In genomic region chr11:98740026-98740392, GRCm38 (mm10) we compare ENCODE assay signal across 8 mouse cellular contexts. TPM values are rescaled to one million over a fixed set of nuclear protein-coding genes. Genes with fewer than 3 reads are reported as not detected.
DNase-seq lines count a peak whose midpoint lies in the region; ATAC-seq lines count a peak whose summit lies in the region.

No protein-coding gene starts in this region.

- WGBS in limb, embryonic 11.5 days: 11% methylated on average over 8 of the region's 8 CpGs
- WGBS in stomach, embryonic 14.5 days: 10% methylated on average over 8 of the region's 8 CpGs

- H3K27ac ChIP-seq in limb, embryonic 11.5 days (replicated peaks; ENCODE audit: low read depth, low read length): peak overlapping the region; percentile 66
- peak overlapping the region; percentile 97 for H3K27ac ChIP-seq in stomach, embryonic 14.5 days (ENCODE audit: low read length)

- H3K4me3 ChIP-seq in limb, embryonic 11.5 days (ENCODE audit: low read depth, low read length): peak overlapping the region; percentile 86
- peak overlapping the region; percentile 97 for H3K4me3 ChIP-seq in stomach, embryonic 14.5 days (ENCODE audit: low read depth, low read length)

- DNase-seq in cerebellum, adult 9-11 months: peak; percentile 64
- peak; percentile 50 for DNase-seq in left cerebral cortex, postnatal 4 days
- DNase-seq in left cerebral cortex, adult 18-20 months (ENCODE audit: low spot score in 2 of 2): no peak
- no peak for DNase-seq in limb, embryonic 11.5 days (ENCODE audit: low spot score)
- no peak for DNase-seq in adrenal gland, adult (ENCODE audit: inconsistent age in 2 of 2, low spot score in 1 of 2)

- H3K27me3 ChIP-seq in limb, embryonic 11.5 days (ENCODE audit: control insufficient read depth, insufficient read depth, low read length): no peaks in the 10 kb centered on the region
- H3K27me3 ChIP-seq in stomach, embryonic 14.5 days (ENCODE audit: control insufficient read depth, insufficient read depth, low read length): no peaks in the 10 kb centered on the region

- peaks cover 36% of the 10 kb centered on the region for H3K4me1 ChIP-seq in limb, embryonic 11.5 days (ENCODE audit: control insufficient read depth, insufficient read depth, low read length)
- peaks cover 34% of the 10 kb centered on the region for H3K4me1 ChIP-seq in stomach, embryonic 14.5 days (ENCODE audit: control insufficient read depth, insufficient read depth, low read length)

- no peaks in the 10 kb centered on the region for H3K36me3 ChIP-seq in limb, embryonic 11.5 days (ENCODE audit: control insufficient read depth, insufficient read depth, low read length)
- H3K36me3 ChIP-seq in stomach, embryonic 14.5 days (ENCODE audit: control insufficient read depth, insufficient read depth, low read length): no peaks in the 10 kb centered on the region

- peak overlapping the region; percentile 39; the same call in 1 of the 2 replicates for H3K9ac ChIP-seq in limb, embryonic 11.5 days (ENCODE audit: low read length)
- 0 out of 2 replicates have a peak overlapping the region, but pooled peaks have one; percentile 21 for H3K9ac ChIP-seq in stomach, embryonic 14.5 days (replicated peaks; ENCODE audit: low read depth, low read length)

- H3K4me2 ChIP-seq in limb, embryonic 11.5 days (ENCODE audit: low read depth, severe bottlenecking): peak overlapping the region; percentile 70
- H3K4me2 ChIP-seq in stomach, embryonic 14.5 days (replicated peaks; ENCODE audit: low read depth, low read length): peak overlapping the region; percentile 84

- no peaks in the 10 kb centered on the region for H3K9me3 ChIP-seq in limb, embryonic 11.5 days (ENCODE audit: control insufficient read depth, low read length)
- no peaks in the 10 kb centered on the region for H3K9me3 ChIP-seq in stomach, embryonic 14.5 days (ENCODE audit: control insufficient read depth, low read depth, low read length)

- no peak for ATAC-seq in cerebellum, adult (ENCODE audit: insufficient number of reproducible peaks, low FRiP score, low TSS enrichment)
- ATAC-seq in erythroblast, adult 5-6 weeks (replicated peaks; ENCODE audit: low FRiP score, poor library complexity, severe bottlenecking): peak; percentile 9
- ATAC-seq in limb, embryonic 11.5 days (ENCODE audit: insufficient number of reproducible peaks, low FRiP score, low TSS enrichment, low read depth): peak; percentile 37; the same call in 1 of the 2 replicates
- peak; percentile 11; the same call in 1 of the 2 replicates for ATAC-seq in stomach, embryonic 14.5 days (ENCODE audit: insufficient number of reproducible peaks, insufficient read depth, low FRiP score, low read depth)

- intact Hi-C loops in left cerebral cortex, postnatal 4 days (cut with DNase I): loop anchor here (5.0 kb wide), 1 partner anchor 37 kb away; the partner anchor contains the start of gene Nr1d1

RNA-seq across cellular contexts. Expression of gene Thra, which starts 0.4 kb away (rescaled TPM):
- total RNA-seq in left cerebral cortex, postnatal 4 days (2021): 1,000 to 10,000 TPM; 1,274 to 1,289 TPM
- 100 to 1,000 TPM; 708 to 832 TPM for total RNA-seq in left cerebral cortex, adult 18-20 months (2021)
- 1.9 and 5.0 TPM in 2 replicates for total RNA-seq in erythroblast, adult 5-6 weeks (2015; ENCODE audit: low replicate concordance)
- total RNA-seq in erythroblast, adult 5-6 weeks (2017; ENCODE audit: low replicate concordance): 4.3 and 8.1 TPM in 2 replicates
- 16.5 and 17.7 TPM in 2 replicates for polyA plus RNA-seq in limb, embryonic 11.5 days (2014; fragmentation: Nextera tagmentation; extraction: Ambion mirVana)
- 61.4 and 62.9 TPM in 2 replicates for polyA plus RNA-seq in stomach, embryonic 14.5 days (2014; fragmentation: Nextera tagmentation; extraction: Ambion mirVana)

RNA-seq across cellular contexts. Expression of gene Med24, which starts 10.8 kb away (rescaled TPM):
- 10 to 100 TPM; 96.8 to 99.4 TPM for total RNA-seq in left cerebral cortex, postnatal 4 days (2021)
- total RNA-seq in left cerebral cortex, adult 18-20 months (2021): 100 to 1,000 TPM; 108 to 127 TPM
- total RNA-seq in erythroblast, adult 5-6 weeks (2015; ENCODE audit: low replicate concordance): 8.8 and 17.3 TPM in 2 replicates
- 10.3 and 17.6 TPM in 2 replicates for total RNA-seq in erythroblast, adult 5-6 weeks (2017; ENCODE audit: low replicate concordance)
- polyA plus RNA-seq in limb, embryonic 11.5 days (2014; fragmentation: Nextera tagmentation; extraction: Ambion mirVana): 68.0 and 69.2 TPM in 2 replicates
- polyA plus RNA-seq in stomach, embryonic 14.5 days (2014; fragmentation: Nextera tagmentation; extraction: Ambion mirVana): 39.9 and 41.0 TPM in 2 replicates

RNA-seq across cellular contexts. Expression of gene Nr1d1, which starts 35.1 kb away (rescaled TPM):
- total RNA-seq in left cerebral cortex, postnatal 4 days (2021): 10 to 100 TPM; 31.9 TPM
- total RNA-seq in left cerebral cortex, adult 18-20 months (2021): 100 to 1,000 TPM in 1 of 2 experiments, 10 to 100 TPM in 1; 87.2 to 122 TPM
- not detected in 2 replicates for total RNA-seq in erythroblast, adult 5-6 weeks (2015; ENCODE audit: low replicate concordance)
- total RNA-seq in erythroblast, adult 5-6 weeks (2017; ENCODE audit: low replicate concordance): 0.26 and 0.42 TPM in 2 replicates
- 1.0 and 1.1 TPM in 2 replicates for polyA plus RNA-seq in limb, embryonic 11.5 days (2014; fragmentation: Nextera tagmentation; extraction: Ambion mirVana)
- 1.7 and 2.3 TPM in 2 replicates for polyA plus RNA-seq in stomach, embryonic 14.5 days (2014; fragmentation: Nextera tagmentation; extraction: Ambion mirVana)

RNA-seq across cellular contexts. Expression of gene Csf3, which starts 38.9 kb away (rescaled TPM):
- total RNA-seq in left cerebral cortex, postnatal 4 days (2021): not detected
- total RNA-seq in left cerebral cortex, adult 18-20 months (2021): not detected
- total RNA-seq in erythroblast, adult 5-6 weeks (2015; ENCODE audit: low replicate concordance): not detected in 2 replicates
- not detected in 2 replicates for total RNA-seq in erythroblast, adult 5-6 weeks (2017; ENCODE audit: low replicate concordance)
- polyA plus RNA-seq in limb, embryonic 11.5 days (2014; fragmentation: Nextera tagmentation; extraction: Ambion mirVana): 0.11 TPM in 1 of 2 replicates, not detected in the other
- not detected in 2 replicates for polyA plus RNA-seq in stomach, embryonic 14.5 days (2014; fragmentation: Nextera tagmentation; extraction: Ambion mirVana)

RNA-seq across cellular contexts. Expression of gene Msl1, which starts 55.3 kb away (rescaled TPM):
- 100 to 1,000 TPM; 163 to 166 TPM for total RNA-seq in left cerebral cortex, postnatal 4 days (2021)
- 100 to 1,000 TPM; 182 to 185 TPM for total RNA-seq in left cerebral cortex, adult 18-20 months (2021)
- total RNA-seq in erythroblast, adult 5-6 weeks (2015; ENCODE audit: low replicate concordance): 30.3 and 42.7 TPM in 2 replicates
- total RNA-seq in erythroblast, adult 5-6 weeks (2017; ENCODE audit: low replicate concordance): 26.1 and 26.3 TPM in 2 replicates
- 24.6 and 25.6 TPM in 2 replicates for polyA plus RNA-seq in limb, embryonic 11.5 days (2014; fragmentation: Nextera tagmentation; extraction: Ambion mirVana)
- polyA plus RNA-seq in stomach, embryonic 14.5 days (2014; fragmentation: Nextera tagmentation; extraction: Ambion mirVana): 21.6 and 22.3 TPM in 2 replicates

Comparison
In these comparisons a context has a peak if more than half of its experiments do, and no peak if none do; other contexts are left out.
1. DNase-seq: peak in cerebellum, adult 9-11 months (single experiment) and left cerebral cortex, postnatal 4 days (single experiment); none in left cerebral cortex, adult 18-20 months (0 of 2), limb, embryonic 11.5 days (single experiment) and adrenal gland, adult (0 of 2).
2. RNA of gene Thra, which starts 0.4 kb away (total RNA-seq): 1,274 to 1,289 TPM in left cerebral cortex, postnatal 4 days and 708 to 832 TPM in left cerebral cortex, adult 18-20 months; 1.9 to 8.1 TPM in erythroblast, adult 5-6 weeks; every median in the first group is over 10 times any median in the second.
3. RNA of gene Med24, which starts 10.8 kb away (total RNA-seq): 108 to 127 TPM in left cerebral cortex, adult 18-20 months and 96.8 to 99.4 TPM in left cerebral cortex, postnatal 4 days; 8.8 to 17.6 TPM in erythroblast, adult 5-6 weeks; every median in the first group is over 4 times any median in the second.
4. RNA of gene Nr1d1, which starts 35.1 kb away (total RNA-seq): 87.2 to 122 TPM in left cerebral cortex, adult 18-20 months and 31.9 TPM in left cerebral cortex, postnatal 4 days; 0.26 to 0.42 TPM in erythroblast, adult 5-6 weeks; every median in the first group is over 10 times any median in the second.